Mouse (Mus musculus) bone marrow, adult 2 months (tissue): ENCODE data around the gene Hid1.

Experiments
- CTCF ChIP-seq: fragments of 200-500 bp; IDR thresholded peaks from 2 replicates; pipeline ENCODE4 v1.5.1; 2011; ENCODE audit warnings: low read length, control low read depth; ENCODE audit not compliant: control insufficient read depth, insufficient read depth
- POLR2A ChIP-seq: fragments of 200-500 bp; IDR thresholded peaks from 2 replicates; pipeline ENCODE4 v1.6.1; 2011; ENCODE audit warnings: low read depth, mild to moderate bottlenecking, control low read depth, low read length, borderline replicate concordance; ENCODE audit not compliant: control insufficient read depth

- no peak for TF ChIP-seq POLR2A
- no peak for TF ChIP-seq CTCF
Measured at GRCm38 (mm10) chr11:115349976-115350375, 17.6 kb downstream of the Hid1 start.
